ENCODE assay signal across 9 mouse cellular contexts in the genomic region with DNA sequence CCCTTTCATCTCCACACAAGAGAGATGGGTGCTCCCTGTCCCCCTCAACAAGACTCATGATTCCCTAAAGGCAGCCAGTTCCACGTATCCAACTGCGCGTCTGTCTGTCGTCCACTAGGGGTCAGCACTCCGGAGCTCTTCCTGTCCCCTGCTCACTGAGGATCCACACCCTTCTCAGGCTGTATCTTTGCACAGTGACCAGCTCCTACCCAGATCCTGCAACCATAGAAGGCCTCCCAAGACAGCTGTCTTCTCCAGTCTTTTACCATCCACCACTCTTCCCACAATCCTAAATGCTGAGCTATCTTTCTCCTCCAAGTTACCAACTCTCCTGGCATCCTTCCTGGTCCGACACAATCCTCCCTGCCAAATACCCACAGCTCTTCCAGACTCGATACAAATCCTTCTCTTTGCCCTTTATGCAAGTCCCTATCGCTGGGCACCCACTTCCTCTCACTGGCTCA. TPM values are rescaled to one million over a fixed set of nuclear protein-coding genes. Genes with fewer than 3 reads are reported as not detected.
DNase-seq lines count a peak whose midpoint lies in the region; ATAC-seq and TF ChIP-seq lines count a peak whose summit lies in the region.
"Had no signal": no experiment of that assay in that cellular context is flagged by ENCODE, and none has a peak within 500 bp of the region (broad histone marks: within the 10 kb centered on the region; RNA-seq: fewer than 3 reads in every experiment).

No protein-coding gene starts in this region.

- intact Hi-C loops in left cerebral cortex, adult 2 months (cut with DNase I) = no loop called here

- H3K36me3 ChIP-seq in heart, embryonic 12.5 days = no peaks in the 10 kb centered on the region
- H3K36me3 ChIP-seq in G1E (replicated peaks) = no peaks in the 10 kb centered on the region
- H3K36me3 ChIP-seq in heart, embryonic 11.5 days (ENCODE audit: control insufficient read depth, insufficient read depth, low read length) = no peaks in the 10 kb centered on the region
- no peaks in the 10 kb centered on the region for H3K36me3 ChIP-seq in midbrain, embryonic 15.5 days (replicated peaks)
- H3K36me3 ChIP-seq: embryonic facial prominence, embryonic 12.5 days had no signal

- ATAC-seq in heart, embryonic 12.5 days (ENCODE audit: insufficient number of reproducible peaks, low FRiP score) = no peak
- ATAC-seq in G1E (ENCODE audit: extremely low read depth, insufficient number of reproducible peaks, low FRiP score, poor library complexity, severe bottlenecking) = peak; percentile 76; the same call in 1 of the 2 replicates
- ATAC-seq in heart, embryonic 11.5 days (replicated peaks; ENCODE audit: insufficient number of reproducible peaks, low FRiP score, low TSS enrichment) = 0 out of 2 replicates have a peak, but pooled peaks have one; percentile 46
- 0 out of 2 replicates have a peak, but pooled peaks have one; percentile 56 for ATAC-seq in midbrain, embryonic 15.5 days (replicated peaks)

- H3K9ac ChIP-seq in heart, embryonic 12.5 days = no peak overlapping the region
- H3K9ac ChIP-seq in heart, embryonic 11.5 days (ENCODE audit: low read depth, low read length) = no peak overlapping the region
- no peak overlapping the region for H3K9ac ChIP-seq in midbrain, embryonic 15.5 days
- H3K9ac ChIP-seq: embryonic facial prominence, embryonic 12.5 days had no signal

- peaks cover 7% of the 10 kb centered on the region; the same call in 1 of the 2 replicates for H3K4me1 ChIP-seq in heart, embryonic 12.5 days (replicated peaks)
- no peaks in the 10 kb centered on the region; the same call in 1 of the 2 replicates for H3K4me1 ChIP-seq in G1E (ENCODE audit: insufficient read depth, low read depth, low read length)
- no peaks in the 10 kb centered on the region for H3K4me1 ChIP-seq in heart, embryonic 11.5 days (ENCODE audit: control insufficient read depth, insufficient read depth, low read length)
- H3K4me1 ChIP-seq in midbrain, embryonic 15.5 days = peaks cover 4% of the 10 kb centered on the region
- H3K4me1 ChIP-seq: embryonic facial prominence, embryonic 12.5 days had no signal

- no peak overlapping the region for H3K4me2 ChIP-seq in heart, embryonic 12.5 days
- H3K4me2 ChIP-seq in heart, embryonic 11.5 days = no peak overlapping the region
- H3K4me2 ChIP-seq in midbrain, embryonic 15.5 days = no peak overlapping the region
- H3K4me2 ChIP-seq: embryonic facial prominence, embryonic 12.5 days had no signal

- WGBS in heart, embryonic 12.5 days = 25% methylated on average over 8 of the region's 8 CpGs
- 22% methylated on average over 8 of the region's 8 CpGs for WGBS in heart, embryonic 11.5 days (ENCODE audit: insufficient replicate concordance)
- 24% methylated on average over 8 of the region's 8 CpGs for WGBS in midbrain, embryonic 15.5 days

- H3K9me3 ChIP-seq in heart, embryonic 12.5 days (replicated peaks) = no peaks in the 10 kb centered on the region
- H3K9me3 ChIP-seq in G1E (replicated peaks) = no peaks in the 10 kb centered on the region
- H3K9me3 ChIP-seq in heart, embryonic 11.5 days (replicated peaks; ENCODE audit: control insufficient read depth, low read length) = no peaks in the 10 kb centered on the region
- H3K9me3 ChIP-seq in midbrain, embryonic 15.5 days = no peaks in the 10 kb centered on the region
- H3K9me3 ChIP-seq: embryonic facial prominence, embryonic 12.5 days had no signal

- H3K27me3 ChIP-seq in heart, embryonic 12.5 days (replicated peaks) = no peaks in the 10 kb centered on the region
- peaks cover 9% of the 10 kb centered on the region; the same call in 1 of the 2 replicates for H3K27me3 ChIP-seq in G1E (ENCODE audit: insufficient read depth, low read length)
- H3K27me3 ChIP-seq in heart, embryonic 11.5 days (ENCODE audit: control insufficient read depth, insufficient read depth, low read length) = no peaks in the 10 kb centered on the region
- H3K27me3 ChIP-seq in midbrain, embryonic 15.5 days (replicated peaks) = no peaks in the 10 kb centered on the region
- H3K27me3 ChIP-seq: embryonic facial prominence, embryonic 12.5 days had no signal

- DNase-seq in heart, adult 8-10 months (ENCODE audit: low spot score) = peak; percentile 21
- DNase-seq in G1E (ENCODE audit: low spot score) = peak; percentile 53
- peak; percentile 41 for DNase-seq in cerebellum, adult 9-10 months
- peak; percentile 33 to 54 for DNase-seq in left cerebral cortex, adult 2 months (ENCODE audit: extremely low spot score in 1 of 2, low spot score in 2 of 2)
- DNase-seq in testis, postnatal 10 days (ENCODE audit: low spot score) = peak; percentile 62

- H3K27ac ChIP-seq in heart, embryonic 12.5 days (ENCODE audit: poor library complexity, severe bottlenecking) = no peak overlapping the region
- no peak overlapping the region for H3K27ac ChIP-seq in heart, embryonic 11.5 days (ENCODE audit: low read depth, low read length)
- H3K27ac ChIP-seq in left cerebral cortex, adult 2 months = peak overlapping the region; percentile 13; the same call in 1 of the 2 replicates
- H3K27ac ChIP-seq in midbrain, embryonic 15.5 days = no peak overlapping the region
- H3K27ac ChIP-seq: embryonic facial prominence, embryonic 12.5 days had no signal

- H3K4me3 ChIP-seq in heart, embryonic 12.5 days = no peak overlapping the region
- H3K4me3 ChIP-seq in G1E (ENCODE audit: low read depth, low read length) = no peak overlapping the region
- H3K4me3 ChIP-seq in heart, embryonic 11.5 days (ENCODE audit: low read depth, low read length) = no peak overlapping the region
- H3K4me3 ChIP-seq in left cerebral cortex, adult 2 months = no peak overlapping the region; the same call in 1 of the 2 replicates
- no peak overlapping the region for H3K4me3 ChIP-seq in midbrain, embryonic 15.5 days
- H3K4me3 ChIP-seq: embryonic facial prominence, embryonic 12.5 days had no signal

- TF ChIP-seq CTCF in G1E (IDR thresholded peaks at IDR 0.05; ENCODE audit: low read depth, low read length) = peak; percentile 94
- TF ChIP-seq CTCF in left cerebral cortex, adult 2 months (IDR thresholded peaks at IDR 0.05) = peak; percentile 83

RNA-seq across cellular contexts. Expression of a gene that starts 12.0 kb away (rescaled TPM):
- not detected for total RNA-seq in heart, adult 8-10 months (2022)
- polyA plus RNA-seq in heart, embryonic 12.5 days (2016; fragmentation: Nextera tagmentation; extraction: Ambion mirVana) = 0.33 and 0.81 TPM in 2 replicates
- total RNA-seq in G1E (2014; fragmentation: Nextera tagmentation) (not detected in 2 replicates), G1E (2017) (0.06 and 0.11 TPM in 2 replicates)
- polyA plus RNA-seq in G1E (2012) = not detected in 2 replicates
- 0.49 and 0.52 TPM in 2 replicates for polyA plus RNA-seq in heart, embryonic 11.5 days (2014; fragmentation: Nextera tagmentation; extraction: Ambion mirVana)
- 10 to 100 TPM; 78.1 to 82.7 TPM for total RNA-seq in left cerebral cortex, adult 2 months (2021)
- polyA plus RNA-seq in midbrain, embryonic 15.5 days (2015; fragmentation: Nextera tagmentation; extraction: Ambion mirVana) = 85.4 and 91.2 TPM in 2 replicates

RNA-seq across cellular contexts. Expression of a gene that starts 45.2 kb away (rescaled TPM):
- total RNA-seq in heart, adult 8-10 months (2022) = 10 to 100 TPM in 1 of 4 experiments, 1 to 10 TPM in 3; 8.4 to 14.0 (median 9.2) TPM
- 18.6 and 20.3 TPM in 2 replicates for polyA plus RNA-seq in heart, embryonic 12.5 days (2016; fragmentation: Nextera tagmentation; extraction: Ambion mirVana)
- total RNA-seq in G1E (2014; fragmentation: Nextera tagmentation) (14.3 and 14.9 TPM in 2 replicates), G1E (2017) (12.3 and 12.8 TPM in 2 replicates)
- polyA plus RNA-seq in G1E (2012) = 7.1 and 12.3 TPM in 2 replicates
- polyA plus RNA-seq in heart, embryonic 11.5 days (2014; fragmentation: Nextera tagmentation; extraction: Ambion mirVana) = 17.8 and 21.2 TPM in 2 replicates
- total RNA-seq in left cerebral cortex, adult 2 months (2021) = 10 to 100 TPM; 45.4 to 51.6 TPM
- 37.0 and 39.3 TPM in 2 replicates for polyA plus RNA-seq in midbrain, embryonic 15.5 days (2015; fragmentation: Nextera tagmentation; extraction: Ambion mirVana)

Comparison
In these comparisons a context has a peak if more than half of its experiments do, and no peak if none do; other contexts are left out.
1. RNA of a gene that starts 12.0 kb away (polyA plus RNA-seq): 85.4 to 91.2 TPM in midbrain, embryonic 15.5 days; 0.49 to 0.52 TPM in heart, embryonic 11.5 days, 0.33 to 0.81 TPM in heart, embryonic 12.5 days and not detected in G1E; every median in the first group is over 10 times any median in the second.
2. Peak in every context shown above with its lines, with median percentiles within 50 percentile points of each other: DNase-seq.